Mouse (Mus musculus): ENCODE data around the gene Plod1.

DNA sequence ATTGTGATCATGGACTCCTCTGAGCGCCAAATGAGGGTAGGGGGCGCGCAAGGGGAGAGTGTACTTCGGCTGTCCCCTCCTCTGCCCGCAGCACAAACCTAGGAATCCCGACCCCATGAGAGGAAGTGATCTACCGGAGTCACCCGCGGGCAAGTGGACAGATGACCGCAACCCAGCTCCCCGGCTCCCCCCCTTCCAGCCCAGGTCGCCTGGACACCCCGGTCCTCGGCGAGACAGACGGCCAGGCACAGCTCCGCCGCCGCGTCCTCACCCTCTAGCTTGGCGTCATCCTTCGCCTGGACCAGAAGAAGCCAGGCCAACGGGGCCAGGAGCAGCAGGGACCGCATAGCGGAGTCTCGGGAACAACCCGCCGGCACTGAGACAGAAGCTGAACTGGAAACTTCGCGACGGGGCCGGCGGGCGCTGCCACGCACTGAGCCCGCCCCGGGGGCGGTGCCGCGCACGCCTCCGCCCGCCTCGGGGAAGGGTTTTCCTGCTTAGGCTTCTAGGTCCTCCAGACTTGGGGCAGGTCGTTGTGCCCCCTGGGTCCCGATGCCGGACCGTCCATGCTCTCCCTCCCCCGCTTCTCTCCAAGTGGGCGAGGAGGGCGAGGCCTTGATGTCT lies at the start of gene Plod1:
- TF ChIP-seq CTCF (IDR thresholded peaks at IDR 0.05; ENCODE audit: low read depth, low read length), result no peak
- no peak; the same call in 1 of the 2 replicates for TF ChIP-seq POLR2A (IDR thresholded peaks at IDR 0.05; ENCODE audit: borderline replicate concordance, low read depth, low read length)

Data from bone marrow macrophage, adult 2 months (primary cell).